Mouse (Mus musculus): ENCODE data around the gene Etv1. TPM values are rescaled to one million over a fixed set of nuclear protein-coding genes. Genes with fewer than 3 reads are reported as not detected.

Gene Etv1
- total and polyA plus RNA-seq, 3 experiments, result not detected

- H3K4me3 ChIP-seq (ENCODE audit: control insufficient read depth in 1 of 2, insufficient read depth in 1 of 2, low read depth in 2 of 2, low read length in 2 of 2), result peak overlapping the region in 1 of 2 experiments; percentile 41; a peak in 1 of 4 replicates
- peak; percentile 23 for DNase-seq (ENCODE audit: low read depth, low spot score)
- TF ChIP-seq CTCF (IDR thresholded peaks at IDR 0.05 in 2 of 3, conservative IDR thresholded peaks at IDR 0.05 in 1 of 3; ENCODE audit: control insufficient read depth in 1 of 3, insufficient read depth in 1 of 3, low read depth in 2 of 3, low read length in 3 of 3, poor library complexity in 1 of 3, severe bottlenecking in 1 of 3), result no peak
Observed at GRCm38 (mm10) chr12:38863395-38863794, 84.2 kb downstream of the Etv1 start.

GRCm38 (mm10) chr12:38863982-38864828 lies 85.0 kb downstream of the Etv1 start:
- Histone ChIP-seq H3K9me3 (replicated peaks; ENCODE audit: insufficient read depth, low read length) (no peaks in the 10 kb centered on the region), H3K9ac (ENCODE audit: control insufficient read depth, low read depth, low read length, poor library complexity, severe bottlenecking) (peak overlapping the region; percentile 17), H3K4me1 (ENCODE audit: control insufficient read depth in 1 of 2, insufficient read depth in 2 of 2, low read length in 2 of 2) (peaks cover 0 to 4% of the 10 kb centered on the region in 2 experiments; a peak in 2 of 4 replicates), H3K27me3 (ENCODE audit: control insufficient read depth in 1 of 2, insufficient read depth in 2 of 2, low read length in 2 of 2) (no peaks in the 10 kb centered on the region), H3K4me3 (ENCODE audit: control insufficient read depth in 1 of 2, insufficient read depth in 1 of 2, low read depth in 2 of 2, low read length in 2 of 2) (peak overlapping the region in 1 of 2 experiments; percentile 41; a peak in 1 of 4 replicates), H3K79me2 (ENCODE audit: control insufficient read depth, insufficient read depth, low read length, poor library complexity) (no peaks in the 10 kb centered on the region), H3K27ac (ENCODE audit: control insufficient read depth, low read depth, low read length) (no peak overlapping the region), H3K36me3 (ENCODE audit: control insufficient read depth in 1 of 2, insufficient read depth in 2 of 2, low read length in 2 of 2) (peaks cover 0 to 2% of the 10 kb centered on the region in 2 experiments; a peak in 1 of 4 replicates)
- TF ChIP-seq MAZ (IDR thresholded peaks at IDR 0.05; ENCODE audit: low read depth, low read length) (no peak), RAD21 (IDR thresholded peaks at IDR 0.05; ENCODE audit: low read depth, low read length) (no peak), ZMIZ1 (IDR thresholded peaks at IDR 0.05; ENCODE audit: low read depth, low read length) (no peak), SMC3 (IDR thresholded peaks at IDR 0.05; ENCODE audit: low read depth, low read length) (no peak), POLR2AphosphoS2 (IDR thresholded peaks at IDR 0.05; ENCODE audit: low read length) (no peak), MEF2A (IDR thresholded peaks at IDR 0.05; ENCODE audit: extremely low read depth, insufficient replicate concordance, low read depth, low read length, poor library complexity, severe bottlenecking) (no peak), ETS1 (IDR thresholded peaks at IDR 0.05; ENCODE audit: low read depth, low read length) (no peak), GATA1 (IDR thresholded peaks at IDR 0.05; ENCODE audit: low read depth, low read length) (no peak), MXI1 (IDR thresholded peaks at IDR 0.05; ENCODE audit: low read depth, low read length) (no peak), NRF1 (IDR thresholded peaks at IDR 0.05; ENCODE audit: insufficient read depth, low read depth, low read length, poor library complexity, severe bottlenecking) (no peak), CHD1 (IDR thresholded peaks at IDR 0.05; ENCODE audit: low read depth, low read length) (no peak), EP300 (IDR thresholded peaks at IDR 0.05; ENCODE audit: low read depth in 1 of 2, low read length in 2 of 2) (no peak), USF1 (IDR thresholded peaks at IDR 0.05; ENCODE audit: low read depth, low read length) (no peak), SIN3A (IDR thresholded peaks at IDR 0.05; ENCODE audit: low read length) (no peak), HCFC1 (IDR thresholded peaks at IDR 0.05; ENCODE audit: low read depth, low read length) (no peak), MYB (IDR thresholded peaks at IDR 0.05; ENCODE audit: low read depth, low read length) (no peak), MAX (IDR thresholded peaks at IDR 0.05; ENCODE audit: low read length) (no peak)
- no peak for DNase-seq (ENCODE audit: low read depth, low spot score)

More at GRCm38 (mm10) chr12:38863395-38863794, 84.2 kb downstream of the Etv1 start:
- Histone ChIP-seq H3K36me3 (ENCODE audit: control insufficient read depth in 1 of 2, insufficient read depth in 2 of 2, low read length in 2 of 2) (peaks cover 0 to 2% of the 10 kb centered on the region in 2 experiments; a peak in 1 of 4 replicates), H3K9ac (ENCODE audit: control insufficient read depth, low read depth, low read length, poor library complexity, severe bottlenecking) (peak overlapping the region; percentile 17), H3K27me3 (ENCODE audit: control insufficient read depth in 1 of 2, insufficient read depth in 2 of 2, low read length in 2 of 2) (no peaks in the 10 kb centered on the region), H3K27ac (ENCODE audit: control insufficient read depth, low read depth, low read length) (peak overlapping the region; percentile 10; the same call in 1 of the 2 replicates), H3K4me1 (ENCODE audit: control insufficient read depth in 1 of 2, insufficient read depth in 2 of 2, low read length in 2 of 2) (peaks cover 0 to 4% of the 10 kb centered on the region in 2 experiments; a peak in 2 of 4 replicates), H3K9me3 (replicated peaks; ENCODE audit: insufficient read depth, low read length) (no peaks in the 10 kb centered on the region), H3K79me2 (ENCODE audit: control insufficient read depth, insufficient read depth, low read length, poor library complexity) (no peaks in the 10 kb centered on the region)
